Mouse (Mus musculus) embryonic fibroblast, embryonic 13.5 days (primary cell): ENCODE measurements at regions not wholly inside any gene's neighbourhood (a gene's known extent, or its start where the extent isn't known, plus 50 kb on each side); places are given as distances from the start of the nearest gene placed in this dataset.
"Not testable (repeated sequence)": the region's sequence is repeated elsewhere in the genome, so short reads cannot be mapped to it uniquely, and the experiment has no call there.

Experiments
- H3K27ac ChIP-seq: 2 replicates; pipeline ENCODE4 v1.5.1; 2012; ENCODE audit warnings: low read length, control low read depth, inconsistent platforms; ENCODE audit not compliant: insufficient read depth
- H3K4me1 ChIP-seq: 2 replicates; pipeline ENCODE4 v1.6.1; 2011; ENCODE audit warnings: low read length; ENCODE audit not compliant: control insufficient read depth, insufficient read depth
- H3K4me3 ChIP-seq: 2 replicates; pipeline ENCODE4 v1.5.1; 2011; ENCODE audit warnings: mild to moderate bottlenecking, control low read depth, low read length; ENCODE audit not compliant: insufficient read depth
- CTCF ChIP-seq: IDR thresholded peaks from 2 replicates; pipeline ENCODE4 v1.5.1; 2011; ENCODE audit warnings: mild to moderate bottlenecking, control low read depth, low read length, moderate library complexity, borderline replicate concordance; ENCODE audit not compliant: insufficient read depth
- POLR2A ChIP-seq: IDR thresholded peaks from 2 replicates; pipeline ENCODE4 v1.6.1; 2011; ENCODE audit warnings: low read depth, mild to moderate bottlenecking, control low read depth, low read length, moderate library complexity

- not testable (repeated sequence) for H3K4me3 ChIP-seq, H3K27ac ChIP-seq, H3K4me1 ChIP-seq
Measured at GRCm38 (mm10) chr1:23316288-23316687, 81.3 kb downstream of the Ogfrl1 start.

GRCm38 (mm10) chr1:23314863-23315262, 82.7 kb downstream of the Ogfrl1 start:
- not testable (repeated sequence) for H3K27ac ChIP-seq, H3K4me1 ChIP-seq

GRCm38 (mm10) chr1:23292718-23293117, 104.9 kb downstream of the Ogfrl1 start:
- Histone ChIP-seq H3K4me3 (no peak overlapping the region), H3K4me1 (no peaks in the 10 kb centered on the region), H3K27ac (no peak overlapping the region)
- TF ChIP-seq CTCF (no peak), POLR2A (no peak)

More at GRCm38 (mm10) chr1:23314863-23315262, 82.7 kb downstream of the Ogfrl1 start:
- H3K4me3 ChIP-seq: not testable (repeated sequence)

- Histone ChIP-seq H3K4me3 (no peak overlapping the region), H3K4me1 (no peaks in the 10 kb centered on the region), H3K27ac (no peak overlapping the region)
- TF ChIP-seq POLR2A (no peak), CTCF (peak; percentile 51; the same call in 1 of the 2 replicates)
Measured at GRCm38 (mm10) chr1:23286741-23287140, 110.8 kb downstream of the Ogfrl1 start.

GRCm38 (mm10) chr1:23282870-23283219, 114.7 kb downstream of the Ogfrl1 start:
- TF ChIP-seq POLR2A: no peak
- TF ChIP-seq CTCF: no peak
- H3K4me1 ChIP-seq: no peaks in the 10 kb centered on the region
- H3K4me3 ChIP-seq: no peak overlapping the region
- H3K27ac ChIP-seq: no peak overlapping the region

- H3K4me1 ChIP-seq: no peaks in the 10 kb centered on the region
- H3K27ac ChIP-seq: no peak overlapping the region
- TF ChIP-seq POLR2A: no peak
- TF ChIP-seq CTCF: no peak
- no peak overlapping the region for H3K4me3 ChIP-seq
Measured at GRCm38 (mm10) chr1:23282215-23282869, 115.2 kb downstream of the Ogfrl1 start.

GRCm38 (mm10) chr1:23279827-23280226, 117.7 kb downstream of the Ogfrl1 start:
- no peak overlapping the region for H3K27ac ChIP-seq
- H3K4me1 ChIP-seq: no peaks in the 10 kb centered on the region
- H3K4me3 ChIP-seq: no peak overlapping the region
- TF ChIP-seq CTCF: no peak
- TF ChIP-seq POLR2A: no peak

- TF ChIP-seq POLR2A (no peak), CTCF (no peak)
- no peak overlapping the region for H3K27ac ChIP-seq
- H3K4me1 ChIP-seq: peaks cover 9% of the 10 kb centered on the region
- H3K4me3 ChIP-seq: no peak overlapping the region
Measured at GRCm38 (mm10) chr1:23272077-23272476, 125.5 kb downstream of the Ogfrl1 start.

- peak overlapping the region; percentile 20; the same call in 1 of the 2 replicates for H3K27ac ChIP-seq
- H3K4me1 ChIP-seq: peaks cover 12% of the 10 kb centered on the region
- no peak overlapping the region for H3K4me3 ChIP-seq
- TF ChIP-seq POLR2A (no peak), CTCF (no peak)
Measured at GRCm38 (mm10) chr1:23270910-23271822, 126.4 kb downstream of the Ogfrl1 start.

GRCm38 (mm10) chr1:23268062-23268461, 129.5 kb downstream of the Ogfrl1 start:
- Histone ChIP-seq H3K4me3 (no peak overlapping the region), H3K4me1 (peaks cover 17% of the 10 kb centered on the region), H3K27ac (peak overlapping the region; percentile 55; the same call in 1 of the 2 replicates)
- no peak for TF ChIP-seq CTCF
- TF ChIP-seq POLR2A: no peak
